Mouse (Mus musculus): Measurements from ENCODE around the gene Rab3il1. TPM values are rescaled to one million over a fixed set of nuclear protein-coding genes. Genes with fewer than 3 reads are reported as not detected.

The Rab3il1 gene
- polyA plus RNA-seq, 2 experiments from 2014 or later = 1.2 TPM; not detected in 1

- ATAC-seq = no peak
These were observed 60.2 kb downstream of the Rab3il1 start for GRCm38 (mm10) chr19:10061624-10062023.

- no peak for ATAC-seq
These were observed 60.8 kb downstream of the Rab3il1 start for GRCm38 (mm10) chr19:10062292-10062691.

- ATAC-seq = no peak
These were observed 61.4 kb downstream of the Rab3il1 start for GRCm38 (mm10) chr19:10062862-10063261.

GRCm38 (mm10) chr19:10064173-10065012 lies 62.9 kb downstream of the Rab3il1 start:
- no peak for ATAC-seq

GRCm38 (mm10) chr19:10065465-10066188 lies 64.2 kb downstream of the Rab3il1 start:
- no peak for ATAC-seq

- ATAC-seq = no peak
These were observed 64.7 kb downstream of the Rab3il1 start for GRCm38 (mm10) chr19:10066189-10066500.

GRCm38 (mm10) chr19:10066502-10066901 lies 65.0 kb downstream of the Rab3il1 start:
- ATAC-seq = no peak

GRCm38 (mm10) chr19:10067701-10068100 lies 66.2 kb downstream of the Rab3il1 start:
- no peak for ATAC-seq

- ATAC-seq = no peak
These were observed 68.9 kb downstream of the Rab3il1 start for GRCm38 (mm10) chr19:10070186-10070980.

GRCm38 (mm10) chr19:10071166-10071565 lies 69.7 kb downstream of the Rab3il1 start:
- no peak for ATAC-seq

GRCm38 (mm10) chr19:10071892-10072291 lies 70.4 kb downstream of the Rab3il1 start:
- no peak for ATAC-seq

- ATAC-seq = no peak
These were observed 71.7 kb downstream of the Rab3il1 start for GRCm38 (mm10) chr19:10073145-10073544.

- ATAC-seq = no peak
These were observed 76.9 kb downstream of the Rab3il1 start for GRCm38 (mm10) chr19:10078392-10078791.

GRCm38 (mm10) chr19:10080384-10080783 lies 78.9 kb downstream of the Rab3il1 start:
- no peak for ATAC-seq

- ATAC-seq = no peak
These were observed 80.6 kb downstream of the Rab3il1 start for GRCm38 (mm10) chr19:10082105-10082504.

GRCm38 (mm10) chr19:10085454-10085853 lies 84.0 kb downstream of the Rab3il1 start:
- no peak for ATAC-seq

GRCm38 (mm10) chr19:10086976-10087375 lies 85.5 kb downstream of the Rab3il1 start:
- ATAC-seq = no peak

Other genes with a start within 250 kb of the Rab3il1 start
- gene Scgb2a2, start 154.1 kb upstream of the Rab3il1 start, polyA plus RNA-seq (2017; shearing (Covaris generic)) = not detected
- 10 to 100 TPM; 30.3 to 31.9 TPM for gene Incenp, start 102.1 kb upstream of the Rab3il1 start, polyA plus RNA-seq (2017; shearing (Covaris generic))
- gene Fth1, start 21.1 kb upstream of the Rab3il1 start, polyA plus RNA-seq (2017; shearing (Covaris generic)) = 1,000 to 10,000 TPM; 1,834 to 2,304 TPM
- not detected for gene Best1, start within 50 bp of the Rab3il1 start, polyA plus RNA-seq (2017; shearing (Covaris generic))
- not detected for gene Fads3, start 39.9 kb downstream of the Rab3il1 start, polyA plus RNA-seq (2017; shearing (Covaris generic))
- under 1 TPM; 0.19 to 0.29 TPM for gene Fads2, start 100.1 kb downstream of the Rab3il1 start, polyA plus RNA-seq (2017; shearing (Covaris generic))
- gene Fads1, start 181.2 kb downstream of the Rab3il1 start, polyA plus RNA-seq (2017; shearing (Covaris generic)) = 1 to 10 TPM; 6.7 to 7.2 TPM
- gene Tmem258, start 202.3 kb downstream of the Rab3il1 start, polyA plus RNA-seq (2017; shearing (Covaris generic)) = 100 to 1,000 TPM; 356 to 371 TPM
- 10 to 100 TPM; 51.7 to 76.7 TPM for gene Fen1, start 202.5 kb downstream of the Rab3il1 start, polyA plus RNA-seq (2017; shearing (Covaris generic))
- gene Myrf, start 239.1 kb downstream of the Rab3il1 start, polyA plus RNA-seq (2017; shearing (Covaris generic)) = under 1 TPM in 1 of 2 experiments, not detected in 1; 0.09 TPM

All from activated CD4-positive, CD25-positive, alpha-beta regulatory T cell, adult 4 months (primary cell).